Mouse (Mus musculus): ENCODE measurements around the gene Slc3a1. TPM values are rescaled to one million over a fixed set of nuclear protein-coding genes. Genes with fewer than 3 reads are reported as not detected.

Gene Slc3a1
- total RNA-seq, 2 experiments from 2014 or later = 0.24 TPM; not detected in 1

DNA sequence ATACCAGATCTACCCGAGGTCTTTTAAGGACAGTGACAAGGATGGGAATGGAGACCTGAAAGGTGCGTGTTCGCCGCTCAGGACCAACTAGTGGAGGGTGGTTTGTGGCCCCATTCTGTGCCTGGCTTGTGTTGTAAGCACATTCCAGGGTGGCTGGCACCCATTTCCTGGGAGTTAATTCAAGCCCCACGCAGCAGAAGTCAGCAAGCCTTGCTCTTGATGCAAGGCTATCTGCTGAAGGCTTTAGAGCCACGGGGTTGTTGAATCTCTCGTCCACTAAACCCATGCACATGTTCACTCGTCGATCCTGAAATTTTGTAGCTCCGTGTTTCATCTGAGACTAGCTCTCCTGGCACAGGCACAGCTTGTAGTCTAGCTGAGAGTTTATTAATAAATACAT is 621 bp downstream of the Slc3a1 start:
- no peak for DNase-seq (ENCODE audit: extremely low spot score in 1 of 2, low spot score in 2 of 2)
- intact Hi-C loops (cut with DNase I) = no loop called here

GRCm38 (mm10) chr17:85030651-85031050 is 2.5 kb downstream of the Slc3a1 start:
- intact Hi-C loops (cut with DNase I) = loop anchor here (10.0 kb wide), 1 partner anchor 604 kb away; no protein-coding TSS in a partner anchor
- no peak for DNase-seq (ENCODE audit: extremely low spot score in 1 of 2, low spot score in 2 of 2)

- intact Hi-C loops (cut with DNase I) = loop anchor here (10.0 kb wide), 1 partner anchor 602 kb away; no protein-coding TSS in a partner anchor
- DNase-seq (ENCODE audit: extremely low spot score in 1 of 2, low spot score in 2 of 2) = no peak
Measured at GRCm38 (mm10) chr17:85033087-85033486, 4.9 kb downstream of the Slc3a1 start.

DNA sequence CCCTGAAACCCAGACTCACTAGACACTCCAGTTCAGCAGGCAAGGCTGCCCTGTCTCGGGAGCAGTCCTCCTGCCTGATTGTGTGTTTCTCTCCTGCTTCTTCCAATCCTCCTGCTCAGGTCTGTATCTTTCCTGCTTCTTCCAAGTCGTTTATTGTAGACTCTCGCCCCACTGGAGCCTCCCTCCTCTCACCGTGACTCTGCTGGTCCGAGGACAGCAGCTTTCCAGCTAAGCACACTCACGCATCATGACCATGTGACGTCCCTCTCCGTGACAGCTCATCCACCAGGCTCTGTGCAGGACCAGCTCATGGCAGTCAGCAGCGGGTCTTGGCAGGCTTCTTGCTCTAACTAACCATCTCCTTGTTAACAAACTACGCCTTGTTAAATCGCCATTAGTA is 5.9 kb downstream of the Slc3a1 start:
- intact Hi-C loops (cut with DNase I) = loop anchor here (10.0 kb wide), 1 partner anchor 601 kb away; no protein-coding TSS in a partner anchor
- DNase-seq (ENCODE audit: extremely low spot score in 1 of 2, low spot score in 2 of 2) = no peak

- intact Hi-C loops (cut with DNase I) = loop anchor here (10.0 kb wide), 1 partner anchor 597 kb away; no protein-coding TSS in a partner anchor
- DNase-seq (ENCODE audit: extremely low spot score in 1 of 2, low spot score in 2 of 2) = no peak
Measured at GRCm38 (mm10) chr17:85037855-85038254, 9.7 kb downstream of the Slc3a1 start.

DNA sequence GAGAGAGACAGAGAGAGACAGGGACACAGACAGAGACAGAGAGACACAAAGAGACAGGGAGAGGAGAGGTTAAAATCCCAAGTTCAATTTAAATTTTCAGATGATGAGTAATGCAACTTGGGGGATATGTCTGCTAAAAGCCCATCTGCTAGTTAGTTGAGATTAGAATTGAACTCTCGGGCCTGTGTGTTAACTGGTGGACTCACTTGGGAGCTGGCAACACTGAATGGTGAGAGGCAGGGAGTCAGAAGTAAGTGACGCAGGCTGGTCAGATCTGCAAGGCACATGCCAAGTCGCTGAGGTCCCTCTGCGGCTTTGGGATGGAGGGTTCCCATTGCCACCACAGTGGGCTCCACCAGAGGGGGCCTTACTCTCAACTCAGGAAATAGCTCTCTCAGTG is 10.1 kb downstream of the Slc3a1 start:
- intact Hi-C loops (cut with DNase I) = loop anchor here (10.0 kb wide), 1 partner anchor 596 kb away; no protein-coding TSS in a partner anchor

DNA sequence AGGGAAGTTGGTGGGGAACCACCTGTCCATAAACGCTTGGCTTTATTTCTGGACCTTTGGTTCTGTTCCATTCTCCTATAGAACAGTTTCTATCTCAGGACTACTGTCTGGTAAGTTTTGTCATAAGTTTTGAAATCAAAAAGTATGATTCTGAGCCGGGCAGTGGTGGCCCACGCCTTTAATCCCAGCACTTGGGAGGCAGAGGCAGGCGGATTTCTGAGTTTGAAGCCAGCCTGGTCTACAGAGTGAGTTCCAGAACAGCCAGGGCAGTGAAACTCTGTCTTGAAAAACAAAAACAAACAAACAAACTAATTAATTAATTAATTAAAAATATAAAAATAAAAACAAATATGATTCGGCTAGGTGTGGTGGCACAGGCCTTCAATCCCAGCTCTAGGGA is 10.6 kb downstream of the Slc3a1 start:
- intact Hi-C loops (cut with DNase I) = loop anchor here (10.0 kb wide), 1 partner anchor 596 kb away; no protein-coding TSS in a partner anchor
- DNase-seq (ENCODE audit: extremely low spot score in 1 of 2, low spot score in 2 of 2) = no peak

More for the DNA sequence above, 10.1 kb downstream of the Slc3a1 start:
- no peak for DNase-seq (ENCODE audit: extremely low spot score in 1 of 2, low spot score in 2 of 2)

DNA sequence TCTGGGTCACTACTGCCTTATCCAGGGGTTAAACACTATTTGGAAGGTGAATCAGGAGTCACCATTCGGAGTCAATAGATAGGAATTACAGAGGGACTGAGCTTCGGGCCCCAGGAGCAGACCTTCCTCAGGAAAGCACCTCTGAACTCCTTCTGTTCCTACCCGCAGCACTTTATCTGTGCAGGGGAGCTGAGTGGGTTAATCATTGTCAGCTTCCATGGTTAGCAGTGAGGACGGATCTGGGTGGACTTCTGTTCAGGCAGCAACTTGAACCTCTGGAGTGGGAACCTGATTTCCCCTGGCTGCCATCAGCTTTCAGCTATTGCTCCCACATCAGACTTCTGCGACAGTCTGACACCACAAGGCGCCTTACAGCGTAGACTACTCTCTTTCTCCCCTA is 12.7 kb downstream of the Slc3a1 start:
- no peak for DNase-seq (ENCODE audit: extremely low spot score in 1 of 2, low spot score in 2 of 2)
- intact Hi-C loops (cut with DNase I) = no loop called here

- intact Hi-C loops (cut with DNase I) = no loop called here
- DNase-seq (ENCODE audit: extremely low spot score in 1 of 2, low spot score in 2 of 2) = no peak
Measured at GRCm38 (mm10) chr17:85042419-85042818, 14.2 kb downstream of the Slc3a1 start.

- intact Hi-C loops (cut with DNase I) = no loop called here
- DNase-seq (ENCODE audit: extremely low spot score in 1 of 2, low spot score in 2 of 2) = no peak
Measured at GRCm38 (mm10) chr17:85043404-85043816, 15.2 kb downstream of the Slc3a1 start.

DNA sequence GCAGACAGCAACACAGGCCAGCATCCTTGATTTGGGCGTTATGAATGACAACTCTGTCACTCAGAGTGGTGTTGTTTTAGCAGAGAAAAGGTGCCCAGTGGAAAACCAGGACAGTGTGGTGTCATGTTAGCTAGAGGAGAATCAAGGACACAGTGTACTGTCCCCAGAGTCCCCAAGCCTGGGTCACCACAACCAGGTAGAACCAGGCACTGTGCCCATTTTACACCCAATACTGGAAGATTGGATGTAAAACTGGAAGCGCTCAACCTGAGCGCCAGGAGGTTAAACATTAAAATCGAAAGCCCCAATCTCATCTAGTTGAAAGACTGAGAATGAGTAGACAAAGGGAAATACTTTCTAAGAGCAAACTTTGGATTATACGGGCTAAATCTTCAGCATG is 16.3 kb downstream of the Slc3a1 start:
- DNase-seq (ENCODE audit: extremely low spot score in 1 of 2, low spot score in 2 of 2) = no peak
- intact Hi-C loops (cut with DNase I) = no loop called here

DNA sequence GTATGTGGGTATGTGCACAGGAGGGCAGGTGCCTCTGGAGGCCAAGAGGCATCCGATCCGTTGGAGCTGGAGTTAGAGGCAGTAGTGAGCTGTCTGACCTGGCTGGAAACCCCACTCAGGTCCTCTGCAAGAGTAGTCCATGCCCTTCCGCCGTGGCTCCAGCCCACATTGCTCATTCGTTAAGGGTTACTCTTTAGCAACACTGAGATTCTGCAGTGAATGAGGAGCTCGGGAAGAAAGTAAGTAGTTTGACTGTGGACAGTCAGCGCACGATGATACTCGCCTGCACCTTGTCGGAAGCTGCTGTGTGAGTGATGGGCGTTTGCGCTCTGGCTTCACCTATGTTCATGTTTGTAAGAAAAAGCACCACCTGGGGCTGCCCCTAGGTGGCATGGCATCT is 17.0 kb downstream of the Slc3a1 start:
- no peak for DNase-seq (ENCODE audit: extremely low spot score in 1 of 2, low spot score in 2 of 2)
- intact Hi-C loops (cut with DNase I) = no loop called here

- intact Hi-C loops (cut with DNase I) = no loop called here
- no peak for DNase-seq (ENCODE audit: extremely low spot score in 1 of 2, low spot score in 2 of 2)
Measured at GRCm38 (mm10) chr17:85048379-85048778, 20.2 kb downstream of the Slc3a1 start.

- no peak for DNase-seq (ENCODE audit: extremely low spot score in 1 of 2, low spot score in 2 of 2)
- intact Hi-C loops (cut with DNase I) = no loop called here
Measured at GRCm38 (mm10) chr17:85058276-85058675, 30.1 kb downstream of the Slc3a1 start.

- no peak for DNase-seq (ENCODE audit: extremely low spot score in 1 of 2, low spot score in 2 of 2)
- intact Hi-C loops (cut with DNase I) = no loop called here
Measured at GRCm38 (mm10) chr17:85059136-85059535, 31.0 kb downstream of the Slc3a1 start.

DNA sequence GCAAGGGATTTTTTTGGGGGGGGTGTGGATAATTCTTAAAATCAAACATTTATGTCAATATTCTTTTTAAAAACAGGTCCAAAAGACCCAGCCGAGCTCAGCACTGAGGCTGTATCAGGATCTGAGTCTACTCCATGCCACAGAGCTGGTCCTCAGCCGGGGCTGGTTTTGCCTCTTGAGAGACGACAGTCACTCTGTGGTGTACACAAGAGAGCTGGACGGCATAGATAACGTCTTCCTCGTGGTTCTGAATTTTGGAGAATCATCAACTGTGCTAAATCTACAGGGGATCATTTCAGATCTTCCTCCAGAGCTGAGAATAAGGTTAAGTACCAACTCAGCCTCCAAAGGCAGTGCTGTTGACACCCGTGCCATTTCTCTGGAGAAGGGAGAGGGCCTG is 35.4 kb downstream of the Slc3a1 start:
- DNase-seq (ENCODE audit: extremely low spot score in 1 of 2, low spot score in 2 of 2) = no peak
- intact Hi-C loops (cut with DNase I) = no loop called here

DNA sequence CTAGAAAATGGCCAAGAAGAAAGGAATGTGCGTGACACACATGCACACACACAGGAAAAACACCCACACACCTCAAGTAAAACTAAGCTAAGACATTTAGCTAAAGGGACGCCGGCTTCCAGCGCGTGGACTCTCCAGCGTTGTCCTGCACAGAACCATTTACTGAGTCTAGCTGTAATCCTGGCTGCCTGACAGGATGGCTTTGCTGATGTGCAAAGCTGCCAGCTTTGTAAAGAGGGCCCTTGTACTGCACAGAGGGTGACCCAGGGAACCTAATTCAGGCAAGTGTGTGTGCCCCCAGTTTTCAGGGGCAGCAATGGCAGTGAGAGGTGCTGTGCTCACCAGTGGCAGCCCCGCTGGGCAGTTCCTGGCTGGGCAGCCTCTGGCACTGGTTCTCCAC is 39.2 kb downstream of the Slc3a1 start:
- intact Hi-C loops (cut with DNase I) = loop anchor here (2.0 kb wide), 1 partner anchor 13 kb away; no protein-coding TSS in a partner anchor
- no peak for DNase-seq (ENCODE audit: extremely low spot score in 1 of 2, low spot score in 2 of 2)

- no peak for DNase-seq (ENCODE audit: extremely low spot score in 1 of 2, low spot score in 2 of 2)
- intact Hi-C loops (cut with DNase I) = no loop called here
Measured at GRCm38 (mm10) chr17:85070658-85071057, 42.5 kb downstream of the Slc3a1 start.

DNA sequence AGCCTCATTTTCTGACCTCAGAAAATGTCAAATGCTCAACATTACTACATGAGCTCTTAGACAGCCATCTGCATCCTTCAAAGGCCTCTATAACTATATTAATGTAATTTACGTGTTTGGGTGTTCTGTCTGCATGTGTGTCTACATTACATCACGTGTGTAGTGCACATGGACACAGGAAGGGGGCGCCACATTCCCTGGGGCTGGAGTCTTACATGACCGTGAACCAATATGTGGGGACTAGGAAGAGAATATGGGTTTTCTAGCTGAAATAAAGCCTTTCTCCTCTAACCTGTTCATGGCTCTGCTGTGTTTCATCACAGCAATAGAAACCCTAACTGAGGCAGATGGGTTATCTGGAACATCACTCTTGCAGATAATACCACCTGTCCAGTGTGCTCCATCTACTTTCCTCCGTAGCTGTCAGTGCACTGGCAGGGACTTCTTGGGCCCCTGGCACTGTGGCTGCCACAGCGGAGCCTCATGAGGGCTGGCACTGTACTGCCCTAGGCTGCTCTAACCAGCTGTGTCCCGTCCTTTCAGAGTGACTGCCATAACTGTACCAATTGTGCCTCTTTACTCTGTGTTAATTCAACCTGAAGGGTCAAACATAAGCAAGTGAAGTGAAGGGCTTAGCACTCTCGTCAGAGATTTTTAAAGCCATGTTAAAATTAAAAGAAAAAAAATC is 43.1 kb downstream of the Slc3a1 start:
- intact Hi-C loops (cut with DNase I) = no loop called here
- no peak for DNase-seq (ENCODE audit: extremely low spot score in 1 of 2, low spot score in 2 of 2)

GRCm38 (mm10) chr17:85072383-85072782 is 44.2 kb downstream of the Slc3a1 start:
- intact Hi-C loops (cut with DNase I) = no loop called here
- no peak for DNase-seq (ENCODE audit: extremely low spot score in 1 of 2, low spot score in 2 of 2)

DNA sequence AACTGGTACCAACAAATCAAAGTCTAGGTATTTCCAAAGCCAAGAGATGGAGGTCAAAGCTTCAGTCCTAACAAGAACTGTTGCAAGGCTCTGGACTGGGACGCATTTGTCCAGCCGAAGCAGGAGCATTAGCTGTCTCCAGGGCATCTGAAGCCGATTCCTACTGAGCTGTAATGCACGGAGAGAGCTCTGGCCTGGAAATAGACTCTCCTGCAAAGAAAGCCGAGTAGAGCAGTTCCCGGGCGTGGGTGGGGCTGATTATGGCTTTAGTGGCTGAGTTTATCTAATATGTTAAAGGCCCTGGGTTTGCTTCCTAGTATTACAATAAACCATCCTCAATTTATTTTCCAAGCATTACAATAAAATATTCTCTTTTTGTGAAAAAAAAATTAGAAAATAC is 45.0 kb downstream of the Slc3a1 start:
- DNase-seq (ENCODE audit: extremely low spot score in 1 of 2, low spot score in 2 of 2) = no peak

More for the DNA sequence above, 45.0 kb downstream of the Slc3a1 start:
- intact Hi-C loops (cut with DNase I) = no loop called here

Measured in left cerebral cortex, postnatal 10 days (tissue).